Mouse (Mus musculus): ENCODE data around the gene Ccnd1. TPM values are rescaled to one million over a fixed set of nuclear protein-coding genes. Genes with fewer than 3 reads are reported as not detected.
A peak's percentile ranks its signal among the peaks of the same experiment; 100 is the strongest.

The Ccnd1 gene
- polyA plus RNA-seq, 1 experiment from 2014 or later: 100 TPM

- H3K9ac ChIP-seq (ENCODE audit: low read depth, low read length): no peak overlapping the region
- WGBS (ENCODE audit: insufficient replicate concordance): 68% methylated on average over 6 of the region's 6 CpGs
Observed at GRCm38 (mm10) chr7:144928889-144929210, 10.9 kb downstream of the Ccnd1 start.

GRCm38 (mm10) chr7:144928009-144928888 lies 11.5 kb downstream of the Ccnd1 start:
- H3K9me3 ChIP-seq (replicated peaks; ENCODE audit: control insufficient read depth, low read length): no peaks in the 10 kb centered on the region
- H3K4me3 ChIP-seq (ENCODE audit: low read depth, low read length): no peak overlapping the region
- no peak for ATAC-seq (replicated peaks; ENCODE audit: insufficient number of reproducible peaks, low FRiP score, low TSS enrichment)
- H3K4me1 ChIP-seq (ENCODE audit: control insufficient read depth, insufficient read depth, low read length): peaks cover 4% of the 10 kb centered on the region
- H3K9ac ChIP-seq (ENCODE audit: low read depth, low read length): no peak overlapping the region
- WGBS (ENCODE audit: insufficient replicate concordance): 70% methylated on average over 4 of the region's 4 CpGs
- no peak overlapping the region for H3K4me2 ChIP-seq
- H3K27me3 ChIP-seq (ENCODE audit: control insufficient read depth, insufficient read depth, low read length): no peaks in the 10 kb centered on the region
- no peak overlapping the region for H3K27ac ChIP-seq (ENCODE audit: low read depth, low read length)
- H3K36me3 ChIP-seq (ENCODE audit: control insufficient read depth, insufficient read depth, low read length): peaks cover 16% of the 10 kb centered on the region

More at GRCm38 (mm10) chr7:144928889-144929210, 10.9 kb downstream of the Ccnd1 start:
- Histone ChIP-seq H3K4me2 (no peak overlapping the region), H3K27ac (ENCODE audit: low read depth, low read length) (no peak overlapping the region), H3K36me3 (ENCODE audit: control insufficient read depth, insufficient read depth, low read length) (peaks cover 16% of the 10 kb centered on the region), H3K4me1 (ENCODE audit: control insufficient read depth, insufficient read depth, low read length) (peaks cover 4% of the 10 kb centered on the region), H3K9me3 (replicated peaks; ENCODE audit: control insufficient read depth, low read length) (no peaks in the 10 kb centered on the region), H3K4me3 (ENCODE audit: low read depth, low read length) (no peak overlapping the region), H3K27me3 (ENCODE audit: control insufficient read depth, insufficient read depth, low read length) (no peaks in the 10 kb centered on the region)
- no peak for ATAC-seq (replicated peaks; ENCODE audit: insufficient number of reproducible peaks, low FRiP score, low TSS enrichment)

- no peak for ATAC-seq (replicated peaks; ENCODE audit: insufficient number of reproducible peaks, low FRiP score, low TSS enrichment)
- no peak overlapping the region for H3K27ac ChIP-seq (ENCODE audit: low read depth, low read length)
- WGBS (ENCODE audit: insufficient replicate concordance): 87% methylated on average over 2 of the region's 2 CpGs
- peaks cover 12% of the 10 kb centered on the region for H3K36me3 ChIP-seq (ENCODE audit: control insufficient read depth, insufficient read depth, low read length)
- H3K27me3 ChIP-seq (ENCODE audit: control insufficient read depth, insufficient read depth, low read length): no peaks in the 10 kb centered on the region
- no peak overlapping the region for H3K4me3 ChIP-seq (ENCODE audit: low read depth, low read length)
- peaks cover 4% of the 10 kb centered on the region for H3K4me1 ChIP-seq (ENCODE audit: control insufficient read depth, insufficient read depth, low read length)
- no peak overlapping the region; the same call in 1 of the 2 replicates for H3K9ac ChIP-seq (ENCODE audit: low read depth, low read length)
- H3K4me2 ChIP-seq: no peak overlapping the region
- H3K9me3 ChIP-seq (replicated peaks; ENCODE audit: control insufficient read depth, low read length): no peaks in the 10 kb centered on the region
Observed at GRCm38 (mm10) chr7:144927591-144927990, 12.1 kb downstream of the Ccnd1 start.

GRCm38 (mm10) chr7:144918823-144919222 lies 20.9 kb downstream of the Ccnd1 start:
- Histone ChIP-seq H3K27ac (ENCODE audit: low read depth, low read length) (no peak overlapping the region), H3K4me2 (no peak overlapping the region), H3K9ac (ENCODE audit: low read depth, low read length) (no peak overlapping the region), H3K9me3 (replicated peaks; ENCODE audit: control insufficient read depth, low read length) (no peaks in the 10 kb centered on the region), H3K36me3 (ENCODE audit: control insufficient read depth, insufficient read depth, low read length) (peaks cover 10% of the 10 kb centered on the region), H3K27me3 (ENCODE audit: control insufficient read depth, insufficient read depth, low read length) (no peaks in the 10 kb centered on the region), H3K4me3 (ENCODE audit: low read depth, low read length) (no peak overlapping the region), H3K4me1 (ENCODE audit: control insufficient read depth, insufficient read depth, low read length) (peaks cover 9% of the 10 kb centered on the region)
- ATAC-seq (replicated peaks; ENCODE audit: insufficient number of reproducible peaks, low FRiP score, low TSS enrichment): no peak
- 78% methylated on average over 1 of the region's 1 CpGs for WGBS (ENCODE audit: insufficient replicate concordance)

GRCm38 (mm10) chr7:144914948-144915750 lies 24.6 kb downstream of the Ccnd1 start, which contains the start of gene LTO1:
Gene LTO1 (plus strand): TSS chr7:144915100.
- 1% methylated on average over 55 of the region's 55 CpGs for WGBS (ENCODE audit: insufficient replicate concordance)
- Histone ChIP-seq H3K4me2 (peak within 1 kb of the TSS; percentile 96), H3K27me3 (ENCODE audit: control insufficient read depth, insufficient read depth, low read length) (no peaks in the 10 kb centered on the region), H3K27ac (ENCODE audit: low read depth, low read length) (peak within 1 kb of the TSS; percentile 68), H3K9me3 (replicated peaks; ENCODE audit: control insufficient read depth, low read length) (no peaks in the 10 kb centered on the region), H3K9ac (ENCODE audit: low read depth, low read length) (peak within 1 kb of the TSS; percentile 89), H3K4me1 (ENCODE audit: control insufficient read depth, insufficient read depth, low read length) (peaks cover 9% of the 10 kb centered on the region), H3K36me3 (ENCODE audit: control insufficient read depth, insufficient read depth, low read length) (peaks cover 10% of the 10 kb centered on the region), H3K4me3 (ENCODE audit: low read depth, low read length) (peak within 1 kb of the TSS; percentile 85)
- peak; percentile 95 for ATAC-seq (replicated peaks; ENCODE audit: insufficient number of reproducible peaks, low FRiP score, low TSS enrichment)

- peaks cover 9% of the 10 kb centered on the region for H3K4me1 ChIP-seq (ENCODE audit: control insufficient read depth, insufficient read depth, low read length)
- ATAC-seq (replicated peaks; ENCODE audit: insufficient number of reproducible peaks, low FRiP score, low TSS enrichment): peak; percentile 88
- peak overlapping the region; percentile 66 for H3K4me2 ChIP-seq
- peak overlapping the region; percentile 59; the same call in 1 of the 2 replicates for H3K27ac ChIP-seq (ENCODE audit: low read depth, low read length)
- no peaks in the 10 kb centered on the region for H3K9me3 ChIP-seq (replicated peaks; ENCODE audit: control insufficient read depth, low read length)
- WGBS (ENCODE audit: insufficient replicate concordance): 8% methylated on average over 17 of the region's 17 CpGs
- H3K4me3 ChIP-seq (ENCODE audit: low read depth, low read length): peak overlapping the region; percentile 85
- peak overlapping the region; percentile 89 for H3K9ac ChIP-seq (ENCODE audit: low read depth, low read length)
- peaks cover 10% of the 10 kb centered on the region for H3K36me3 ChIP-seq (ENCODE audit: control insufficient read depth, insufficient read depth, low read length)
- H3K27me3 ChIP-seq (ENCODE audit: control insufficient read depth, insufficient read depth, low read length): no peaks in the 10 kb centered on the region
Observed at GRCm38 (mm10) chr7:144914296-144914947, 25.3 kb downstream of the Ccnd1 start.

- no peaks in the 10 kb centered on the region for H3K27me3 ChIP-seq (ENCODE audit: control insufficient read depth, insufficient read depth, low read length)
- no peak for ATAC-seq (replicated peaks; ENCODE audit: insufficient number of reproducible peaks, low FRiP score, low TSS enrichment)
- peaks cover 9% of the 10 kb centered on the region for H3K4me1 ChIP-seq (ENCODE audit: control insufficient read depth, insufficient read depth, low read length)
- H3K9ac ChIP-seq (ENCODE audit: low read depth, low read length): no peak overlapping the region
- no peak overlapping the region for H3K27ac ChIP-seq (ENCODE audit: low read depth, low read length)
- no peak overlapping the region for H3K4me2 ChIP-seq
- H3K9me3 ChIP-seq (replicated peaks; ENCODE audit: control insufficient read depth, low read length): no peaks in the 10 kb centered on the region
- H3K36me3 ChIP-seq (ENCODE audit: control insufficient read depth, insufficient read depth, low read length): peaks cover 6% of the 10 kb centered on the region; the same call in 1 of the 2 replicates
- H3K4me3 ChIP-seq (ENCODE audit: low read depth, low read length): no peak overlapping the region
- WGBS (ENCODE audit: insufficient replicate concordance): 84% methylated on average over 4 of the region's 4 CpGs
Observed at GRCm38 (mm10) chr7:144912897-144913296, 26.8 kb downstream of the Ccnd1 start.

- WGBS (ENCODE audit: insufficient replicate concordance): 70% methylated on average over 1 of the region's 1 CpGs
- no peaks in the 10 kb centered on the region; the same call in 1 of the 2 replicates for H3K27me3 ChIP-seq (ENCODE audit: control insufficient read depth, insufficient read depth, low read length)
- H3K9ac ChIP-seq (ENCODE audit: low read depth, low read length): no peak overlapping the region
- ATAC-seq (replicated peaks; ENCODE audit: insufficient number of reproducible peaks, low FRiP score, low TSS enrichment): no peak
- H3K4me2 ChIP-seq: no peak overlapping the region
- no peak overlapping the region for H3K4me3 ChIP-seq (ENCODE audit: low read depth, low read length)
- no peaks in the 10 kb centered on the region for H3K36me3 ChIP-seq (ENCODE audit: control insufficient read depth, insufficient read depth, low read length)
- H3K27ac ChIP-seq (ENCODE audit: low read depth, low read length): no peak overlapping the region
- no peaks in the 10 kb centered on the region for H3K9me3 ChIP-seq (replicated peaks; ENCODE audit: control insufficient read depth, low read length)
- peaks cover 10% of the 10 kb centered on the region for H3K4me1 ChIP-seq (ENCODE audit: control insufficient read depth, insufficient read depth, low read length)
Observed at GRCm38 (mm10) chr7:144911121-144911520, 28.6 kb downstream of the Ccnd1 start.

All from heart, embryonic 11.5 days (tissue).